Mouse (Mus musculus) testis, postnatal 14 days (tissue): Measurements from ENCODE around the gene Syn3.
A peak's percentile ranks its signal among the peaks of the same experiment; 100 is the strongest.
"Not testable (repeated sequence)": the region's sequence is repeated elsewhere in the genome, so short reads cannot be mapped to it uniquely, and the experiment has no call there.

Source experiments
- DNase-seq: peaks from one replicate; pipeline ENCODE4 v3.0.0; 2021; ENCODE audit warnings: low spot score

Syn3 gene

GRCm38 (mm10) chr10:86416806-86417205, 81.9 kb downstream of the Syn3 start:
- DNase-seq, result peak; percentile 49

GRCm38 (mm10) chr10:86410868-86411267, 87.8 kb downstream of the Syn3 start:
- no peak for DNase-seq

DNA sequence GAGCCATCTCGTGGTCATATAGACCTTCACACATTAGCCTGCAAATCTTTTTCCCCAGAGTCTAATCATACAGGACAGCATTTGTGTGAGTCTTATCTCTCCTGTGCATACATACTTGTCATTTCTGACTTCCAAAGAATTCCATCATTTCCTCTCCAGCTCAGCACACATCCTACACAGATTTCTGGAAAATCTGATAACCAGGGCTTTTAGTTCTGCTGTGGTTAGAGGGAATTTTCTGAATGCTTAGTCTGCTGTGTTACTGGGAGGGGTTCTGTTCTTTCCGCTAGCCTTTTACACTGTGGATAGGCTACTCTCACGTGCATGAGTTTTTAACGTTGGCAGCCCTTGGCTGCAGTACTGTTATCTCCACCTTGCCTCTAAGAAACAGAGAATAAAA, 91.7 kb downstream of the Syn3 start:
- DNase-seq, result no peak

DNA sequence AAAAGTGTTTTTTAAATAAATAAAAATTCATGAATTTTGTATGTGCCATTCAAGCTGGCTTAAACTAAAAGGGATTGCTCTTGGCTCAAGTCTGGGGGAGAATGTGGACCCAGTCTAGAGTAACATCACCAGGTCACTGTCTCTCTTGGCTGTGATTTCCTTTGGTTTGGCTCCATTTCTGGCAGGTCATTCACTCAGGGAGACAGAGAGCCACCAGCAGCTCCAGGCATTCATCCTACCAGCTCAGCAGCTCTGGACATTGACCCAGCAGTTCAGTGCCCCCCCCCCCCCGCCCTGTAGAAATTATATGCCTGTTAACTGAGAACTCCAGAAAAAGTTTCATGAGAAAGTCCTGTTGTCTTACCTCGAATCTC, 100.4 kb downstream of the Syn3 start:
- no peak for DNase-seq

DNA sequence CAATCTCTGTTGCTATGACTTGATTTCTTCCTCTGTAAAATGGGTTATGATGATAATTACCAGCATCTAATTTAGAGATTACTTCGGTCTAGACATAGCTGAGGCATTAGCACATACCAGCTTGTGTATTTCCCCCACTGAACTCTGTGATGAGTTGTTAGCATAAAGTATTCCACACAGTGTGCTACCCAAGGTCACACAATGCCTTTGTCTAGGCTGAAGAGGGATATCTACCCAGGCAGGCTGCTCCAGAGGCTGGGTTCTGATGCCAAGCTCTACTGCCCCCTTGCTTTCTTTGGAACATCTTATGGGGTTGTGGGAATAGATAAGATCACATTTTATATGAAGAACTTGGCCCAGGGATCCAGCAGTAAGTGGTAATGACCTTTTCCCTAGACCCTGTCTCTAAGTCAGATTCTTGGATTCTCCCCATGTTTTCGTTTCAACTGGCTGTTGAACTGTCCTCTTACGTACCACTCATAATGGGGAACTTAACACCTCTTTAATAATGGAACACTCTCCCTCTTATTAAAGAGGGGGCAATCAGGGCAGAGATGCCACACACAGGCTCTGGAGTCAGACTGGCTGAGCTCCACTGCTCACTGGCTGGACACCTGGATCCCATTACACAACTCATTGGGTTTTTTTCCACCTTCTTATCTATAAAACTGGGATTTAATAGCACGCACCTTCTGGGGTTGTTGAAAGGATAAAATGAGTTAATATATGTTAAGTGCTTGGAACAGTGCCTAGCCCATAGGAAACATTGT, 100.9 kb downstream of the Syn3 start:
- DNase-seq, result no peak

GRCm38 (mm10) chr10:86392399-86392798, 106.3 kb downstream of the Syn3 start:
- no peak for DNase-seq

GRCm38 (mm10) chr10:86389913-86390312, 108.8 kb downstream of the Syn3 start:
- no peak for DNase-seq

DNA sequence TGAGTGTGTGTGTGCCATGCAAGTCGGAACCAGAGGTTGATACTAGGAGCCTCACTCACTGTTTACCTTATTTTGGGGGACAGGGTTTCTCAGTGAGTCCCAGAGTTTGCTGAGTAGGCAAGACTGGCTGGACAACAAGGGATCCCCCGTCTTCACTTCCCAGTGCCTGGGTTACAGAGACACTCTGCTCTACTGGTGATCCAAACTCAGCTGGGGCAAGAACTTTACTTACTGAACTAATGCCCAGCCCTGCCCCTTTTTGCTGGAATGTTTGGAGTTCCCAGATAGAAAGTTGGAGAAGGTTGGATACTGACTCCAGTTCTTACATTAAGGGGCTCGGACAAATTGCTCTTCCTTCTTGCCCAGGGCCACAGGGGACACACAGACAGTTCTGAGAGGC, 109.3 kb downstream of the Syn3 start:
- no peak for DNase-seq

- DNase-seq, result no peak
These were observed 109.9 kb downstream of the Syn3 start for GRCm38 (mm10) chr10:86388803-86389202.

- DNase-seq, result no peak
These were observed 110.8 kb downstream of the Syn3 start for GRCm38 (mm10) chr10:86387821-86388440.

- DNase-seq, result no peak
These were observed 112.5 kb downstream of the Syn3 start for GRCm38 (mm10) chr10:86386232-86386631.

DNA sequence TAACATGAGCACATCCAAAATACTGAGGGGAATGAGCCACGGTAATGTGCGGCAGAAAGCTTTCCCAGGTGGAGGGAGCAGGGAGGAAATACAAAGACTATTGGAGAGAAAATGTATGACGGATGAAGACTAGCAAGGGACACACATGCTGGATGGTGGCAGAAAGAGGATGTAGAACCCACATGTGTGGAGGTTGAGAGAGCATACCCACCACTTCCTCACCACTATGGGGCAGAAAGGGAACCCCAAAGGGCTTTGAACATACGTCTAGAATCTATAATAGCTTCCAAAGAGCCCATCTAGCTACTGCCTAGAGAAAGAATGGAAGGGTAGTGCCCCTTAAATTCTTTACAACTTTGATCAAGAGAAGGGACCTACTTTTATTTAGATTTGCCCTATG, 113.0 kb downstream of the Syn3 start:
- no peak for DNase-seq

GRCm38 (mm10) chr10:86384655-86385054, 114.0 kb downstream of the Syn3 start:
- DNase-seq, result no peak

DNA sequence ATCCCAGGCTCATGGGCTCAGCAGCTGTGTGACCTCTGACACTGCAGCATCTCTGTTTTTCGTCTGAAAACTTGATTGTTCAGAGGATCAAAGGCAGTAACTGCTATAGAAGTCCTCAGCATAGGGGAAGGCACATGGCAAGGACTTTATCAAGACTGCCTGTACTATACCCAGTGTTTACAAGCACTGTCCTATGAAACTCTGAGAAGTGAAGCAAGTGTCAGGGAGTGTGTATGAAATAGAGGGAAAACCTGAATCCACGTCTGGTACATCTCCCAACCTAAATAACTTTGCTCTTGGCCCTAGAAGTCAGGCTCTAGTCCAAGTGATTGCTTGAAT, 116.8 kb downstream of the Syn3 start:
- DNase-seq, result no peak

DNA sequence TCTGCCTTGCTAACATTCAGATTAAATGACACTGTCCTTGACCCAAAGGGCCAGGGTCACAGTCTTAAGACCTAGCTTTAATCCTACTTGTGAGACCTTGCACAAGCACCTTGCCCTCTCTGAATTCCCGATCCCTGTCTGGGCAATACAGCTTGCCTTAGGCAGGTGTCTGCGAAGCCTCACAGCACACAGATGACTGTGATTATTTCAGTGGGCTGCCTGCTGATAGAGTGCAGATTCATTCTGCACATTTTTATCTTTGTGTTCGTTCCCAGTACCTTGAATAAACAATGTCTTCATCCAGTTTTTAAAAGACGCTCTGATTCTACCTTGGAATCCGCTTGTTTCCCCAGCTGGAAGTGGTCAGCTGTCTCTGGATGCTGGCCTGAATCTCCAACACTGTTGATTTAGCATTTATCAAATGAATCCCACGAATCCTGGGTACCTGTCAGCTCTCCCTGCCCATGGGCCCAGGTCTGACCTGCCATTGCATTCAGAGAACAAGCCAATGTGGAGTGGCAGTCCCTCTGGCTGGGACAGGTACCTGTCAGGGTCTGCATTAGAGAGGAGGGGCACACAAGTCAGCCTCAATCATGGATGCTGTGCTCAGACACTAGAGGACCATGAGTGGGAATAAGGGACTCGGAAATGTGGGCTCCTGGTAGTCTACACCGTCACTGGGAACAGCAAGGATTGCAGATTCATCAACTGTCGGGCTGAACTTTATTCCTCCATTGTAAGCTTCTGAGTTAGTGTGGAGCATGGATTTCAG, 117.4 kb downstream of the Syn3 start:
- DNase-seq, result no peak

GRCm38 (mm10) chr10:86380626-86381025, 118.1 kb downstream of the Syn3 start:
- no peak for DNase-seq

DNA sequence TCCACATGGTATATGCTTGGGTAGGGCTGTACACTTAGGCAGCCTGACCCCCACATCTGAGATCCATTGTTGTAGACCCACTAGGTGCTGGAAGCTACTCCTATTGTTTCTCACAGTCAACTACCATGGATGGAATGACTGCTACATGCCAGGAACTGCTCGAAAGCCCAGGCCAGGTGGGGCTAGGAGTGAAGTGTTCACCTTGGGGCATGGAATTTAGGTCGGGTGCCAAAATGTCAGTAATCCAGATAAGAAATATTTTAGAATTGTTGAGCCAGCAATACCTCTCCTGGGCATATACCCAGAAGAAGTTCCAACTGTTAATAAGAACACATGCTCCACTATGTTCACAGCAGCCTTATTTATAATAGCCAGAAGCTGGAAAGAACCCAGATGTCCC, 119.9 kb downstream of the Syn3 start:
- DNase-seq, result not testable (repeated sequence)

- DNase-seq, result no peak
These were observed 122.1 kb downstream of the Syn3 start for GRCm38 (mm10) chr10:86376392-86377185.

DNA sequence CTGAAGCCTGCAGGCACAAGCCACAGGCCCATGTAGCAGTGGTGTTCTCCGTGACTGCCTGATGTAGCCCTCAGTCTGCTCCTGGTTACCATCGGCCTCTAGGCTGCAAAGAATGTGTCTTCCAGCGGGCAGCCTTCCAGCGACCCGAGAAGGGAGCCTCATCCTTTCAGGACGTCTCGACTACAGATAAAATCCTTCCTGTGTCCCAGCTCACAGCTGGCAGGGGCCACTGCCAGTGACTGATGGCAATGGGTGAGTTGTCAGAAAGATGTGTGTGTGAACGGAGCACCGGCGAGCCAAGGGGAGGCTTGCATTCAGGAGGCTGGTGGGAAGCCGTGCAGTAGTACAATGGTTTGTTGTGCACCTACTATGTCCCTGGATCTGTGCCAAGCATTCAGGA, 122.8 kb downstream of the Syn3 start:
- DNase-seq, result peak; percentile 16

GRCm38 (mm10) chr10:86374061-86374460, 124.6 kb downstream of the Syn3 start:
- no peak for DNase-seq

GRCm38 (mm10) chr10:86371561-86371960, 127.1 kb downstream of the Syn3 start:
- DNase-seq, result no peak

- no peak for DNase-seq
These were observed 129.3 kb downstream of the Syn3 start for GRCm38 (mm10) chr10:86369346-86369745.
